Mouse (Mus musculus): ENCODE data around the gene Hoxa9.

DNA sequence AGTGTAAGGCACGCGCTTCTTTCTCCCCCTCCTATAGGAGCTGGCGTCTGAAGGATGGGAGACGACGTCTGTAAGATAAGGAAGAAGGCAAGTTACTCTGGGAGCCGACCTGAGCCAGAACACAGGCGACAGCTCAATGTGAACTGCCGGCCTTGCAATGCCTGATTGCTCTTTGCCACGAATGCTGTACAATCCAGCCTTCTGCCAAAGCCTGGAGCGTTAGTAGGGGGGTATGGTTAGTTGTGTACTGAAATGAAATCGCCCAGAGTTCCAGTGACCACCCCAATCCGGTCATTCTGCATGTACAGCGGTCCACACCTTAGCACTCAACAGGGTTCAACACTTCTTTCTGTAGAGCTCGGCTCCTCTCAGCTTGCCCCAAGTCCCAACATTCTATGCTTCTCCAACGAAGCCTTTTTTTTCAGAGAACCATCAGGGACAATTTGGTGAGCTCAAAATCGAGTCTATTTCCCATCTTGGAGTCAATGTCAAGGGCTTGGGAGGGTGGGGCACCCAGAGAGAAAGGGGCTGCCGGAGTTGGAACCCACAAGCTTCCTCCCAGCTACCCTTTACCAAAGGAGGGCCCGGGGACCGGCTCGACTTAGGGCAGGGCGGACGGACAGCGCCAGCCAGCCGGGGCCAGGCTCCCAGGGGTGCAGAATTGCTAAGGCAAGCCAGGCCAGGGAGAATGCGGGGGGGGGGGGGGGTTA is 28.3 kb upstream of the Hoxa9 start:
- TF ChIP-seq CTCF (IDR thresholded peaks at IDR 0.05; ENCODE audit: control insufficient read depth, insufficient read depth, insufficient replicate concordance, low read depth, low read length) (no peak), POLR2A (IDR thresholded peaks at IDR 0.05; ENCODE audit: control insufficient read depth, low read depth, low read length) (no peak)

Measured in testis, adult 2 months (tissue).